Mouse (Mus musculus) heart, adult 2 months (tissue): ENCODE measurements around the gene Fgfr1op2. TPM values are rescaled to one million over a fixed set of nuclear protein-coding genes. Genes with fewer than 3 reads are reported as not detected.
A peak's percentile ranks its signal among the peaks of the same experiment; 100 is the strongest.

Source experiments
- DNase-seq, 2 experiments: peaks; one replicate each; pipeline ENCODE4 v3.0.0; 2021
- H3K27ac ChIP-seq: fragments of 200-600 bp; 2 replicates; pipeline ENCODE4 v1.8.1; 2022
- H3K27me3 ChIP-seq: fragments of 200-500 bp; 2 replicates; pipeline ENCODE4 v1.6.1; 2012; ENCODE audit warnings: mild to moderate bottlenecking, low read length, inconsistent platforms, mixed read lengths; ENCODE audit not compliant: control insufficient read depth, insufficient read depth
- H3K36me3 ChIP-seq: fragments of 200-500 bp; 2 replicates; pipeline ENCODE4 v1.6.1; 2012; ENCODE audit warnings: low read length, inconsistent platforms; ENCODE audit not compliant: control insufficient read depth, insufficient read depth
- H3K4me1 ChIP-seq: fragments of 200-500 bp; 2 replicates; pipeline ENCODE4 v1.6.1; 2011; ENCODE audit warnings: low read length; ENCODE audit not compliant: control insufficient read depth, insufficient read depth
- H3K4me3 ChIP-seq: fragments of 200-600 bp; 2 replicates; pipeline ENCODE4 v1.8.1; 2022
- H3K79me2 ChIP-seq: fragments of 200-500 bp; replicated peaks from 2 replicates; pipeline ENCODE4 v1.6.1; 2012; ENCODE audit warnings: mild to moderate bottlenecking, inconsistent platforms, low read length, moderate library complexity, mixed read lengths; ENCODE audit not compliant: control insufficient read depth, insufficient read depth
- H3K9ac ChIP-seq: fragments of 200-500 bp; 2 replicates; pipeline ENCODE4 v1.6.1; 2012; ENCODE audit warnings: low read depth, mild to moderate bottlenecking, control low read depth, inconsistent platforms, low read length, mixed read lengths
- CTCF ChIP-seq: fragments of 200-600 bp; IDR thresholded peaks from 2 replicates; pipeline ENCODE4 v1.8.1; 2022; ENCODE audit warnings: antibody characterized with exemption, mild to moderate bottlenecking, moderate library complexity
- EP300 ChIP-seq: fragments of 200-500 bp; IDR thresholded peaks from 2 replicates; pipeline ENCODE4 v1.6.1; 2011; ENCODE audit warnings: low read depth, low read length, control low read depth; ENCODE audit not compliant: insufficient read depth
- POLR2A ChIP-seq: fragments of 200-500 bp; IDR thresholded peaks from 2 replicates; pipeline ENCODE4 v1.6.1; 2011; ENCODE audit warnings: mild to moderate bottlenecking, low read depth, low read length, control low read depth; ENCODE audit not compliant: insufficient read depth
- WGBS: fragments of 180-500 bp; shearing (Covaris S2); methylation state at CpG from one replicate; pipeline ENCODE4 v1.1.7; 2018; 5-methylcytosine and 5-hydroxymethylcytosine counted together
- intact Hi-C: fragments of 180-260 bp; cut with DNase I; formaldehyde crosslinking; loops from one replicate; pipeline ENCODE4 v1.15.1; 2025
- polyA plus RNA-seq: library from polyadenylated mRNA; depleted of rRNA; stranded (reverse); fragments of >200 nt; gene quantifications from 2 replicates; pipeline ENCODE4 v1.2.3, GENCODE M21; 2012
- total RNA-seq, 2 experiments: library from RNA; stranded (reverse); gene quantifications; 2 replicates each; pipeline ENCODE4 v1.2.3; 2021

The Fgfr1op2 gene
- total and polyA plus RNA-seq, 3 experiments = 31.3 to 72.2 (median 67.5) TPM

DNA sequence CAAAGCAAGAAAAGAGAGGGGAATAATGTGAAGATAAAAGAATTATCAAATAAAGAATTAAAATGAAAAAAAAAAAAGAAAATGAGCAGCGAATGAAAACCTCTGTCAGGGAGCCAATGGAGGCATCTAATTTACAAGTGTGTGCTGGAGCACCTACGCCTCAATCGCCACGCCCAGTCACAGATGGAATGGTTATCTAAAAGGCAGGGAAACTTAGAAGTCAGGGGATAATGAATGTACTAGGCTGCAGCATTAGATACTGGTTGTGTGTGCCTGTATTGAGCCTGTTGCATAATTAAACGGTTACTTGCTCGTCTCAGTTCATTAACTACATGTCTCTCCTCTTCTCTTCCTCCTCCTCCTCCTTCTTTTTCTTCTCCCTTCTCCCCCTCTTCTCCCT lies 34.4 kb downstream of the Fgfr1op2 start:
- Histone ChIP-seq H3K9ac (no peak overlapping the region), H3K4me1 (no peaks in the 10 kb centered on the region), H3K36me3 (no peaks in the 10 kb centered on the region), H3K27ac (no peak overlapping the region), H3K4me3 (no peak overlapping the region), H3K79me2 (no peaks in the 10 kb centered on the region), H3K27me3 (no peaks in the 10 kb centered on the region)
- no peak for DNase-seq
- no peak for TF ChIP-seq CTCF
- TF ChIP-seq POLR2A = no peak
- TF ChIP-seq EP300 = no peak
- WGBS = 91% methylated on average over 6 of the region's 6 CpGs
- intact Hi-C loops = no loop called here

DNA sequence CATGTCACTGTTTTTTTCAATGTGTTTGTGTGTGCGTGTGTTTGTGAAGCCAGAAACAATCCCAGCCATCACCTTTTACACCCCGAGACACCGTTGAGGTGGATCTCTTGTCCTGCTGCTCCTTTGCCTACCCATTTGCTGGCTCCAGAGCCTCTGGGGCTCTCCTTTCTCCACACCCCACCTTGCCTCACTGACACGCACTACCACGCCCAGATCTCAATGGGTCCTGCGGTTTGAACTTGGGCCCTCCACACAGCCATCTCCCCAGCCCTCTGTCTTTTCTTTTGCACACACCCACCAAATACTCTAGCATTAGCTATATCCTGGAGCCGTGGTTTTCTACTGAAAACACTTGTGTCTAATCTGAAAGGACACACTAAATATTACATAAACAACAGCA lies 34.9 kb downstream of the Fgfr1op2 start:
- DNase-seq = no peak
- H3K9ac ChIP-seq = no peak overlapping the region
- H3K27me3 ChIP-seq = no peaks in the 10 kb centered on the region
- no peak overlapping the region for H3K4me3 ChIP-seq
- no peaks in the 10 kb centered on the region for H3K36me3 ChIP-seq
- intact Hi-C loops = no loop called here
- no peak overlapping the region for H3K27ac ChIP-seq
- TF ChIP-seq POLR2A (no peak), EP300 (no peak), CTCF (no peak)
- H3K4me1 ChIP-seq = no peaks in the 10 kb centered on the region
- H3K79me2 ChIP-seq = no peaks in the 10 kb centered on the region
- 90% methylated on average over 7 of the region's 7 CpGs for WGBS

DNA sequence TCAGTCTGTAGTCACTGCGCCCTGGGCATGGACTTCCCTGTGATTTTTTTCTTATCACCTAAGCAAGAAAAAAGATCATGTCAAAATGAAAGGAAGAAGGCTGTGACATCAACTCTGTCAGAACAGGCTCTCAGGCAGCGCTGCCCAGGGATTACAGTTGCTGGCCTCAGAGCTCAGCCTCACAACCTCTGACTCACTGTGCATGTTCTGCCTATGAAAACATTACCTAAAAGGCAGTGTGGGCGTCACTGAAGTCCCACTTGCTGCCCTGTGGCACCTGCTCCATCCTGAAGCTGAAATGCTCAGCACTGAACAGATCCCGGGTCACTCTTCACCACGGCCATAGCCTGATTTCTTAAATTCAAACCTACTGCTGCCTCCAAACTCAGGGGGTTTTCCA lies 35.7 kb downstream of the Fgfr1op2 start:
- Histone ChIP-seq H3K9ac (no peak overlapping the region), H3K27ac (no peak overlapping the region), H3K36me3 (no peaks in the 10 kb centered on the region), H3K79me2 (no peaks in the 10 kb centered on the region), H3K27me3 (no peaks in the 10 kb centered on the region), H3K4me1 (no peaks in the 10 kb centered on the region), H3K4me3 (no peak overlapping the region)
- WGBS = 89% methylated on average over 5 of the region's 5 CpGs
- no peak for DNase-seq
- TF ChIP-seq EP300 (no peak), CTCF (no peak), POLR2A (no peak)
- intact Hi-C loops = no loop called here

DNA sequence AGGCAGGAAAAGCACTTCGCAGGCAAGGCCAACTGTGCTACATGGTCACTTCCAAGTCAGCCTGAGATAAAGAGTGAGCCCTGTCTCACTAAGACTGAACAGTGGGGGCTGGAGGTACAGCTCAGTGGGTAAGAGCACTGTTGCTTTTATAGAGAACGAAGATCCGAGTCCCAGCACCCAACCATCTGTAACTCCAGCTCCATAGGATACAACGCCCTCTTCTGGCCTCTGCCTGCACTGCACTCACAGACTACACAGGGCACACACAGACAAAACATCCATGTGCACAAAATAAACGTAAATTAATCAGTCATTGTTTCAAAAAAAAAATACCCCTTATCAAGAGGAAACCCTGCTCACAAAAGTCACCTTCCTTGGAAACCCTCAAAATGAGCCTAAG lies 36.9 kb downstream of the Fgfr1op2 start:
- Histone ChIP-seq H3K9ac (no peak overlapping the region), H3K79me2 (no peaks in the 10 kb centered on the region), H3K27ac (no peak overlapping the region), H3K36me3 (no peaks in the 10 kb centered on the region), H3K4me1 (no peaks in the 10 kb centered on the region), H3K27me3 (no peaks in the 10 kb centered on the region), H3K4me3 (no peak overlapping the region)
- intact Hi-C loops = no loop called here
- TF ChIP-seq EP300 = no peak
- peak; percentile 21; the same call in 1 of the 2 replicates for TF ChIP-seq CTCF
- no peak for DNase-seq
- WGBS = 88% methylated on average over 5 of the region's 5 CpGs

DNA sequence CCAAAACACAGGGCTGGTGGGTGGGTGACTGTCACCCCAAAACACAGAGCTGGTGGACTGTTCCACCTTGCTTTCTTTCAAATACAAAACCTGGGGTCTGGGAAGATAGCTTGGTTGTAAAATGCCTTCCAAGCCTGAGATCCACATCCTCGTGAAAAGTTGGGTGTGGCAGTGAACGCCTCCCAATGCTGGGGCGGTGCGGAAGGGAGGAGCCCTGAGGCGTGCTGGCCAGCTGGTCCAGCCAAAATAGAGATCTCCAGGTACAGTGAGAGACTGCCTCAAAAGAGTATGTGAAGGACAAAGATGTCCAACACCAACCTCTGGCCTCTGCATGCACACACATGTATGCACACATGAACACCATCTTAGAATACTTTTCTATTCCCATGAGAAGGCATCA lies 37.5 kb downstream of the Fgfr1op2 start:
- H3K4me3 ChIP-seq = no peak overlapping the region
- H3K27ac ChIP-seq = no peak overlapping the region
- H3K4me1 ChIP-seq = no peaks in the 10 kb centered on the region
- no peaks in the 10 kb centered on the region for H3K36me3 ChIP-seq
- WGBS = 94% methylated on average over 5 of the region's 5 CpGs
- intact Hi-C loops = no loop called here
- TF ChIP-seq CTCF (no peak), EP300 (no peak), POLR2A (no peak)
- no peak for DNase-seq
- H3K27me3 ChIP-seq = no peaks in the 10 kb centered on the region
- no peaks in the 10 kb centered on the region for H3K79me2 ChIP-seq
- H3K9ac ChIP-seq = no peak overlapping the region

DNA sequence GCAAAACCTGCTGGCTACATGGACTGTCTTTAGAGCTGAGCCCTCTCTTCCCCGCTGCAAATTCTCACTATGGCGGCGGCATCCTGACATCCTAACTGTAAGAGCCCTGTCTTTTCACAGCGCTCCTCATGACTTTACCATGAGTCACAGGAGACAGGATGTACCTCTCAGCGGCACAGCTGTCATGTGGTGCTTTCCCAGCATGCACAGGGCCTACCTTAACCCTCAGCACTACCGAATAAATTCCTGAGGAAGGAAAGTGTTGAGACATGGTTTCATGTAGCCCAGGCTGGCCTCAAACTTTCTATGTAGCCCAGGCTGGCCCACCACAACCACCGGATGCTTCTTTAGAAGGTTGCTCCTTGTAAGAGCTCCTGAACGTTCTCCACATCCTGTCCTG lies 38.9 kb downstream of the Fgfr1op2 start:
- H3K9ac ChIP-seq = no peak overlapping the region
- H3K36me3 ChIP-seq = no peaks in the 10 kb centered on the region
- no peaks in the 10 kb centered on the region for H3K27me3 ChIP-seq
- intact Hi-C loops = no loop called here
- H3K79me2 ChIP-seq = no peaks in the 10 kb centered on the region
- DNase-seq = no peak
- H3K4me3 ChIP-seq = no peak overlapping the region
- no peaks in the 10 kb centered on the region for H3K4me1 ChIP-seq
- TF ChIP-seq POLR2A (no peak), CTCF (no peak), EP300 (no peak)
- 85% methylated on average over 8 of the region's 8 CpGs for WGBS
- H3K27ac ChIP-seq = no peak overlapping the region

DNA sequence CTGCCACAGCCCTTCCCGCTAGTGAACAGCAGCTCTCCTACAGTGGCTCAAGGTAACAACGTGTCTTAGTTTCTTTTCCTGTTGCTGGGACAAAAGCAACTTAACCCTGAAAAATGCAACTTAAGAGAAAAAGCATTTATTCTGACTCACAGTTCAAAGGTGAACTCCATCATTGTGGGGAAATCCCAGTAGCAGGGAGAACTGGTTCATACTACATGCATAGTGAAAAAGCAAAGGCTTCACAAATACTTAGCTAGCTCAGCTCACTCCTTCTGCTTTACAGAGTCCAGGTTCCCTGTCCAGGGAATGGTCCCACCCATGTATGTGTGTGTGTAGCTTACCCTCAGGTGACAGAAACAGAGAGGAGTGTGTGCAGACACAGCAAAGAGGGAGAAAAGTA lies 39.7 kb downstream of the Fgfr1op2 start:
- no peaks in the 10 kb centered on the region for H3K36me3 ChIP-seq
- intact Hi-C loops = no loop called here
- no peaks in the 10 kb centered on the region for H3K27me3 ChIP-seq
- TF ChIP-seq CTCF (no peak), EP300 (no peak)
- no peaks in the 10 kb centered on the region for H3K4me1 ChIP-seq
- H3K9ac ChIP-seq = no peak overlapping the region
- WGBS = 90% methylated on average over 2 of the region's 2 CpGs
- no peak for DNase-seq
- H3K27ac ChIP-seq = no peak overlapping the region
- no peak overlapping the region for H3K4me3 ChIP-seq
- no peaks in the 10 kb centered on the region for H3K79me2 ChIP-seq
